Mouse (Mus musculus) hindbrain, embryonic 14.5 days (tissue): ENCODE measurements around the gene Pigo. TPM values are rescaled to one million over a fixed set of nuclear protein-coding genes. Genes with fewer than 3 reads are reported as not detected.
A peak's percentile ranks its signal among the peaks of the same experiment; 100 is the strongest.
"Not testable (repeated sequence)": the region's sequence is repeated elsewhere in the genome, so short reads cannot be mapped to it uniquely, and the experiment has no call there.

ENCODE experiments used
- ATAC-seq: fragments of 200-750 bp; cut with Nextera tagmentation; 2 replicates; pipeline ENCODE4 v1.8.0; 2017; ENCODE audit warnings: moderate number of reproducible peaks, mild to moderate bottlenecking, moderate TSS enrichment, moderate library complexity; ENCODE audit not compliant: low FRiP score
- DNase-seq: peaks from one replicate; pipeline ENCODE4 v3.0.0-alpha.2; 2015; ENCODE audit warnings: low spot score
- H3K27ac ChIP-seq: fragments of 300-500 bp; sonication (generic); 2 replicates; pipeline ENCODE4 v1.5.1; 2014; ENCODE audit warnings: mild to moderate bottlenecking, moderate library complexity
- H3K27me3 ChIP-seq: fragments of 300-500 bp; sonication (generic); 2 replicates; pipeline ENCODE4 v1.6.1; 2014; ENCODE audit warnings: mild to moderate bottlenecking, low read length, mixed read lengths; ENCODE audit not compliant: control insufficient read depth, insufficient read depth
- H3K36me3 ChIP-seq: fragments of 300-500 bp; sonication (generic); replicated peaks from 2 replicates; pipeline ENCODE4 v1.6.1; 2014; ENCODE audit not compliant: control insufficient read depth, insufficient read depth
- H3K4me1 ChIP-seq: fragments of 300-500 bp; sonication (generic); replicated peaks from 2 replicates; pipeline ENCODE4 v1.6.1; 2014; ENCODE audit warnings: antibody characterized with exemption, low read length, mixed read lengths; ENCODE audit not compliant: control insufficient read depth, insufficient read depth
- H3K4me2 ChIP-seq: fragments of 300-500 bp; sonication (generic); replicated peaks from 2 replicates; pipeline ENCODE4 v1.6.1; 2014; ENCODE audit warnings: mild to moderate bottlenecking, moderate library complexity
- H3K4me3 ChIP-seq: fragments of 300-500 bp; sonication (generic); replicated peaks from 2 replicates; pipeline ENCODE4 v1.5.1; 2014; ENCODE audit warnings: mild to moderate bottlenecking, low read length
- H3K9ac ChIP-seq: fragments of 300-500 bp; sonication (generic); 2 replicates; pipeline ENCODE4 v1.6.1; 2014
- H3K9me3 ChIP-seq: fragments of 300-500 bp; sonication (generic); 2 replicates; pipeline ENCODE4 v1.6.1; 2016; ENCODE audit warnings: low read length; ENCODE audit not compliant: control insufficient read depth
- WGBS: fragments of 180-500 bp; shearing (Covaris S2); extraction: QIAGEN DNeasy Blood & Tissue Kit; methylation state at CpG from one replicate; pipeline ENCODE4 v1.1.7; 2014; 5-methylcytosine and 5-hydroxymethylcytosine counted together
- polyA plus RNA-seq: library from polyadenylated mRNA; unstranded; fragments of >200 nt; fragmentation: Nextera tagmentation; extraction: Ambion mirVana; gene quantifications from 2 replicates; pipeline ENCODE4 v1.2.1, GENCODE M21; 2014

The Pigo gene
- polyA plus RNA-seq, 1 experiment from 2014 or later = 24.2 TPM

DNA sequence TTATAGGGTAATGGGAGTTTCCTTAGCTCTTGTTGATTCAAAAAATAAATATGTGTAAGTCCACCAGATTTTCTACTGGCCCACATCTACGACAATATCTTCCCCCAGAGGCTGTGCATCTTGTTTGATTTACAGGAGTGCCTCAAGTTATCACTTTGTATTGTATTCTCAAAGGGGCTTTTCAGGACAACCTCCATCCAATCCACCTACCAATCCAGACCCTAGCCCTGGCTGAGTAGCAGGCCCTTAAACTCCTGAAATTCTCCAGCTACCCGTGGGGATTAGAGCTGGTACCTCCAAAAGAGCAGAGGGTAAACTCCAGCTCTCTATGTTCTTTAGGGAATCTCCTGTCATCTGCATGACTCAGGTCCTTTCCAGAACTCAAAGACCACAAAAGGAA lies 27.6 kb downstream of the Pigo start:
- WGBS = 59% methylated on average over 2 of the region's 2 CpGs
- no peak for ATAC-seq

GRCm38 (mm10) chr4:42988296-42988695 lies 37.3 kb downstream of the Pigo start:
- Histone ChIP-seq H3K27me3 (no peaks in the 10 kb centered on the region), H3K9me3 (no peaks in the 10 kb centered on the region), H3K27ac (no peak overlapping the region), H3K36me3 (peaks cover 99% of the 10 kb centered on the region), H3K4me2 (no peak overlapping the region), H3K4me1 (no peaks in the 10 kb centered on the region), H3K4me3 (no peak overlapping the region), H3K9ac (no peak overlapping the region)
- no peak for DNase-seq
- WGBS = 87% methylated on average over 1 of the region's 1 CpGs
- ATAC-seq = no peak

More for the DNA sequence above, 27.6 kb downstream of the Pigo start:
- Histone ChIP-seq H3K9ac (peak overlapping the region; percentile 91; the same call in 1 of the 2 replicates), H3K27ac (no peak overlapping the region), H3K9me3 (no peaks in the 10 kb centered on the region), H3K4me2 (peak overlapping the region; percentile 79), H3K4me1 (peaks cover 23% of the 10 kb centered on the region), H3K36me3 (peaks cover 32% of the 10 kb centered on the region), H3K27me3 (no peaks in the 10 kb centered on the region), H3K4me3 (peak overlapping the region; percentile 87)
- no peak for DNase-seq

DNA sequence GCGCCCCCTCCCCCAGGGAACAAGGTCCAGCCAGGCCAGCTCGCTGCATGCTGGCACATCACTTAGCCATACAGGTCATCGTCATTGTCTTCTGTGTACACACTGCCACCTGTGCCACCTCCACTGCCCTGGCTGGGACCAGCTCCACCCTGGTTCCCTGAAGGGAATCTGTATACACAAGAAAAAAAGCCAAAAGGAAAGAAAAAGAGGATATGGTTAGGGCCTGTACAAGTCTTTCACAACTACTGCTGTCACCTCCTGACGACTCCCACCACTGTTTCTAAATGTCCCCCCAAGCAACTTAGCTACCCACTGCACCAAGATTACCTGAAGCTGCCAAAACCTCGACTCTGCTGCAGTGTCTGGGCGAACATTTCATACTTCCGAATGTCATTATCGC lies 45.2 kb downstream of the Pigo start:
- peaks cover 74% of the 10 kb centered on the region for H3K36me3 ChIP-seq
- DNase-seq, H3K27ac ChIP-seq, H3K4me2 ChIP-seq, H3K27me3 ChIP-seq, ATAC-seq, H3K9ac ChIP-seq, H3K9me3 ChIP-seq, H3K4me1 ChIP-seq, H3K4me3 ChIP-seq: not testable (repeated sequence)
- 94% methylated on average over 7 of the region's 8 CpGs for WGBS

DNA sequence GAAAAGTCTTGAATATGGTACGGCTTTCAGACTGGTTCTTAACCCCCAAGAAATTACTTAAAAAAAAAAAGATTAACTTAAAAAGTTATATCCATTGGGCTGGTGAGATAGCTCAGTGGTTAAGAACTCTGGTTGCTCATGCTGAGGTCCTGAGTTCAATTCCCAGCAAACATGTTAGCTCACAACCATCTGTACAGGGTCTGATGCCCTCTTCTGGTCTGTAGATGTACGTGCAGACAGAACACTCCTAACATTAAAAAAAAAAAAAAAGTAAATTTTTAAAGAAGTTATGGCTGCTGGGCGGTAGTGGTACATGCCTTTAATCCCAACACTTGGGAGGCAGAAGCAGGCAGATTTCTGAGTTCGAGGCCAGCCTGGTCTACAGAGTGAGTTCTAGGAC lies 47.6 kb downstream of the Pigo start:
- Histone ChIP-seq H3K36me3 (peaks cover 54% of the 10 kb centered on the region), H3K4me2 (no peak overlapping the region), H3K9ac (no peak overlapping the region), H3K4me1 (no peaks in the 10 kb centered on the region), H3K27ac (no peak overlapping the region), H3K4me3 (no peak overlapping the region), H3K27me3 (no peaks in the 10 kb centered on the region), H3K9me3 (no peaks in the 10 kb centered on the region)
- ATAC-seq (no peak), DNase-seq (no peak)
- WGBS = 96% methylated on average over 4 of the region's 4 CpGs

- Histone ChIP-seq H3K4me1 (no peaks in the 10 kb centered on the region), H3K27ac (no peak overlapping the region), H3K36me3 (peaks cover 15% of the 10 kb centered on the region), H3K4me2 (no peak overlapping the region), H3K9me3 (no peaks in the 10 kb centered on the region), H3K4me3 (no peak overlapping the region), H3K9ac (no peak overlapping the region), H3K27me3 (no peaks in the 10 kb centered on the region)
- no peak for ATAC-seq
- DNase-seq = no peak
- WGBS = 93% methylated on average over 5 of the region's 5 CpGs
These were observed 51.8 kb downstream of the Pigo start for GRCm38 (mm10) chr4:42973868-42974267.

GRCm38 (mm10) chr4:42972952-42973351 lies 52.7 kb downstream of the Pigo start:
- Histone ChIP-seq H3K9me3 (no peaks in the 10 kb centered on the region), H3K27me3 (no peaks in the 10 kb centered on the region), H3K9ac (no peak overlapping the region), H3K4me3 (no peak overlapping the region), H3K4me2 (no peak overlapping the region), H3K36me3 (peaks cover 9% of the 10 kb centered on the region), H3K4me1 (no peaks in the 10 kb centered on the region), H3K27ac (no peak overlapping the region)
- 81% methylated on average over 4 of the region's 4 CpGs for WGBS
- DNase-seq (no peak), ATAC-seq (no peak)

DNA sequence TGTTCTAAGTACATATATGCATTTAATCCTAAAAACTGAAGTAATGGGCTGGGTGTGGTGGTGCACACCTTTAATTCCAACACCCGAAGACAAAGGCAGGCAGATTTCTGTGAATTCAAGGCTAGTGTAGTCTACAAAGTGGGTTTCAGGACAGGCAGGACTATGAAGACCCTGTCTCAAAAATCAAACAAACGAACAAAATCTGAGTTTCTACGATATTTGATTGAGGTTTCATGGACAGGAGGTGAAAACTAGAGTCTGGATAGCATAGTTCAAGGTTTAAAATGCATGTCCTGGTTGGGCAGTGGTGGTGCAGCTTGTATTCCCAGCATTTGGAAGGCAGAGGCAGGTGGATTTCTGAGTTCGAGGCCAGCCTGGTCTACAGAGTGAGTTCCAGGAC lies 56.3 kb downstream of the Pigo start, which contains the start of gene 1700022I11Rik:
1700022I11Rik (plus strand) TSS at position 301 of the 400 bp plus-strand sequence.
- peaks cover 4% of the 10 kb centered on the region; the same call in 1 of the 2 replicates for H3K4me1 ChIP-seq
- no peak within 1 kb of the TSS for H3K9ac ChIP-seq
- H3K4me3 ChIP-seq = no peak within 1 kb of the TSS
- H3K9me3 ChIP-seq = no peaks in the 10 kb centered on the region
- H3K36me3 ChIP-seq = no peaks in the 10 kb centered on the region
- DNase-seq (no peak), ATAC-seq (no peak)
- 93% methylated on average over 4 of the region's 4 CpGs for WGBS
- H3K4me2 ChIP-seq = no peak within 1 kb of the TSS
- no peaks in the 10 kb centered on the region for H3K27me3 ChIP-seq
- H3K27ac ChIP-seq = no peak within 1 kb of the TSS

Other genes with a start within 250 kb of the Pigo start
- gene Fam205a1, start 171.9 kb downstream of the Pigo start, polyA plus RNA-seq = 0.10 and 0.12 TPM in 2 replicates
- gene Gm12394, start 169.0 kb downstream of the Pigo start, polyA plus RNA-seq = 0.62 and 0.73 TPM in 2 replicates
- gene Fam205c, start 151.6 kb downstream of the Pigo start, polyA plus RNA-seq = 1.5 and 2.4 TPM in 2 replicates
- gene Phf24, start 109.2 kb downstream of the Pigo start, polyA plus RNA-seq = 43.5 and 47.8 TPM in 2 replicates
- 38.5 and 42.0 TPM in 2 replicates for gene Dnajb5, start 76.0 kb downstream of the Pigo start, polyA plus RNA-seq
- gene 1700022I11Rik, start 56.2 kb downstream of the Pigo start, polyA plus RNA-seq = 0.63 and 0.71 TPM in 2 replicates
- 470 and 518 TPM in 2 replicates for gene Vcp, start 25.3 kb downstream of the Pigo start, polyA plus RNA-seq
- gene Fancg, start 15.3 kb downstream of the Pigo start, polyA plus RNA-seq = 15.6 and 20.1 TPM in 2 replicates
- gene Stoml2, start 5.9 kb upstream of the Pigo start, polyA plus RNA-seq = 215 and 231 TPM in 2 replicates
- 22.6 and 22.9 TPM in 2 replicates for gene Fam214b, start 20.4 kb upstream of the Pigo start, polyA plus RNA-seq
- 18.9 and 19.5 TPM in 2 replicates for gene Unc13b, start 33.1 kb upstream of the Pigo start, polyA plus RNA-seq
- 0.27 and 0.60 TPM in 2 replicates for gene Atp8b5, start 241.3 kb upstream of the Pigo start, polyA plus RNA-seq